Mouse (Mus musculus): ENCODE results near the gene Prkd2.

GRCm38 (mm10) chr7:16815351-16815941, 27.3 kb upstream of the Prkd2 start, which contains the start of gene Strn4:
- no peak for TF ChIP-seq POLR2A (IDR thresholded peaks at IDR 0.05; ENCODE audit: borderline replicate concordance, insufficient read depth, low read length)
- no peak for TF ChIP-seq CTCF (IDR thresholded peaks at IDR 0.05; ENCODE audit: borderline replicate concordance, insufficient read depth, low read depth, low read length)

Data from cerebellum, adult 2 months (tissue).